In the genomic region with DNA sequence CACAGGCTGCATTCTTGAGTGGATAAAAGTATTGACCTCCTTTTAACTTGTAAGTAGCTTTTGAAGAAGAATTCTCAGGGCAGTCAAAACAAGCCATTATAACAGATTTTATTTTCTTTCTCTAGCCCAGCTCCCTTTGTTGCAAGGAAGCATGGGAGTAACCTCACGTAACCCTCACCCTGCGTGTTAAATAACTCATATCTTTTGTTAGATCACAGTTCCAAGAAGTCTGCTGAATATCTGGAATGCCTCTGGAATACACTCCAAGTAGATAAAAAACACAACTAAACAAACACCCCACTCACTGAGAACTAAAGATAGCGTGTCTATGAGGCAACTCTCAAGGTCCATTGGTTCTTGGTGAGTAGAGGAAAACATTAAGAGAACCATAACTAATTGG, we compare ENCODE assay signal across 23 mouse cellular contexts. TPM values are rescaled to one million over a fixed set of nuclear protein-coding genes. Genes with fewer than 3 reads are reported as not detected.
"Had no signal": no experiment of that assay in that cellular context is flagged by ENCODE, and none has a peak within 500 bp of the region (broad histone marks: within the 10 kb centered on the region; RNA-seq: fewer than 3 reads in every experiment).

No protein-coding gene starts in this region.

- H3K4me1 ChIP-seq: intestine, embryonic 15.5 days; liver, embryonic 13.5 days; megakaryocyte, embryonic 14.5 days; midbrain, embryonic 12.5 days; neural tube, embryonic 15.5 days had no signal

- H3K36me3 ChIP-seq: liver, embryonic 13.5 days; midbrain, embryonic 12.5 days; neural tube, embryonic 15.5 days had no signal

- ATAC-seq: intestine, embryonic 15.5 days; liver, postnatal 0 days had no signal

- H3K4me2 ChIP-seq: intestine, embryonic 15.5 days; liver, embryonic 13.5 days; midbrain, embryonic 12.5 days; neural tube, embryonic 15.5 days had no signal

- DNase-seq: left cerebral cortex, postnatal 4 days; liver, embryonic 13.5 days; liver, postnatal 0 days; right cerebral cortex, adult 18-20 months; right cerebral cortex, postnatal 25 days; thymus, postnatal 36 days had no signal

- H3K4me3 ChIP-seq: intestine, embryonic 15.5 days; liver, embryonic 13.5 days; megakaryocyte, embryonic 14.5 days; midbrain, embryonic 12.5 days; myocyte; neural tube, embryonic 15.5 days had no signal

- H3K27ac ChIP-seq: intestine, embryonic 15.5 days; liver, embryonic 13.5 days; macrophage; midbrain, embryonic 12.5 days; neural tube, embryonic 15.5 days had no signal

- H3K27me3 ChIP-seq: intestine, embryonic 15.5 days; liver, embryonic 13.5 days; megakaryocyte, embryonic 14.5 days; midbrain, embryonic 12.5 days; neural tube, embryonic 15.5 days had no signal

- H3K9me3 ChIP-seq: intestine, embryonic 15.5 days; liver, embryonic 13.5 days; midbrain, embryonic 12.5 days; neural tube, embryonic 15.5 days had no signal

- H3K9ac ChIP-seq: intestine, embryonic 15.5 days; liver, embryonic 13.5 days; liver, postnatal 0 days; midbrain, embryonic 12.5 days; neural tube, embryonic 15.5 days had no signal

RNA-seq across cellular contexts. Expression of a gene that starts 7.0 kb away (rescaled TPM):
- polyA plus RNA-seq: macrophage, myocyte had no signal

RNA-seq across cellular contexts. Expression of a gene that starts 50.7 kb away (rescaled TPM):
- total RNA-seq: layer of hippocampus, adult 8-10 months; layer of hippocampus, postnatal 14 days; left cerebral cortex, adult 18-20 months; left cerebral cortex, postnatal 10 days; left cerebral cortex, postnatal 4 days; midbrain, postnatal 0 days had no signal
- polyA plus RNA-seq: intestine, embryonic 15.5 days; limb, embryonic 14.5 days; liver, embryonic 13.5 days; liver, postnatal 0 days; lung, embryonic 16.5 days; macrophage; midbrain, embryonic 12.5 days; midbrain, postnatal 0 days; myocyte; neural tube, embryonic 11.5 days; neural tube, embryonic 15.5 days; small intestine, adult 2 months; stomach, embryonic 16.5 days; thymus, postnatal 0 days had no signal
